Mouse (Mus musculus) midbrain, embryonic 14.5 days (tissue): ENCODE measurements around the gene Fbxo48. TPM values are rescaled to one million over a fixed set of nuclear protein-coding genes. Genes with fewer than 3 reads are reported as not detected.

Experiments used
- ATAC-seq: fragments of 200-750 bp; cut with Nextera tagmentation; 2 replicates; pipeline ENCODE4 v1.8.0; 2017; ENCODE audit warnings: moderate number of reproducible peaks, moderate library complexity; ENCODE audit not compliant: low FRiP score, low TSS enrichment
- DNase-seq: peaks from one replicate; pipeline ENCODE4 v3.0.0-alpha.2; 2015
- H3K27ac ChIP-seq: fragments of 300-500 bp; sonication (generic); replicated peaks from 2 replicates; pipeline ENCODE4 v1.5.1; 2014; ENCODE audit warnings: mild to moderate bottlenecking, low read depth, low read length, moderate library complexity
- H3K27me3 ChIP-seq: fragments of 300-500 bp; sonication (generic); 2 replicates; pipeline ENCODE4 v1.6.1; 2014; ENCODE audit warnings: low read length, control low read depth, mixed read lengths; ENCODE audit not compliant: control insufficient read depth, insufficient read depth
- H3K36me3 ChIP-seq: fragments of 300-500 bp; sonication (generic); 2 replicates; pipeline ENCODE4 v1.6.1; 2014; ENCODE audit warnings: low read length, control low read depth; ENCODE audit not compliant: control insufficient read depth, insufficient read depth
- H3K4me1 ChIP-seq: fragments of 300-500 bp; sonication (generic); 2 replicates; pipeline ENCODE4 v1.6.1; 2014; ENCODE audit warnings: mild to moderate bottlenecking, antibody characterized with exemption, low read length, control low read depth; ENCODE audit not compliant: control insufficient read depth, insufficient read depth
- H3K4me2 ChIP-seq: fragments of 300-500 bp; sonication (generic); 2 replicates; pipeline ENCODE4 v1.6.1; 2014; ENCODE audit warnings: mild to moderate bottlenecking, low read length, moderate library complexity
- H3K4me3 ChIP-seq: fragments of 300-500 bp; sonication (generic); replicated peaks from 2 replicates; pipeline ENCODE4 v1.5.1; 2014; ENCODE audit warnings: low read depth, low read length
- H3K9ac ChIP-seq: fragments of 300-500 bp; sonication (generic); replicated peaks from 2 replicates; pipeline ENCODE4 v1.6.1; 2014; ENCODE audit warnings: mild to moderate bottlenecking, low read length, moderate library complexity
- H3K9me3 ChIP-seq: fragments of 300-500 bp; sonication (generic); 2 replicates; pipeline ENCODE4 v1.6.1; 2016; ENCODE audit warnings: low read length, control low read depth, mixed read lengths; ENCODE audit not compliant: control insufficient read depth
- WGBS: fragments of 180-500 bp; shearing (Covaris S2); extraction: QIAGEN DNeasy Blood & Tissue Kit; methylation state at CpG from one replicate; pipeline ENCODE4 v1.1.7; 2014; 5-methylcytosine and 5-hydroxymethylcytosine counted together
- polyA plus RNA-seq: library from polyadenylated mRNA; unstranded; fragments of >200 nt; fragmentation: Nextera tagmentation; extraction: Ambion mirVana; gene quantifications from 2 replicates; pipeline ENCODE4 v1.2.1, GENCODE M21; 2014

Gene Fbxo48
- polyA plus RNA-seq, 1 experiment from 2014 or later, result 0.75 TPM

DNA sequence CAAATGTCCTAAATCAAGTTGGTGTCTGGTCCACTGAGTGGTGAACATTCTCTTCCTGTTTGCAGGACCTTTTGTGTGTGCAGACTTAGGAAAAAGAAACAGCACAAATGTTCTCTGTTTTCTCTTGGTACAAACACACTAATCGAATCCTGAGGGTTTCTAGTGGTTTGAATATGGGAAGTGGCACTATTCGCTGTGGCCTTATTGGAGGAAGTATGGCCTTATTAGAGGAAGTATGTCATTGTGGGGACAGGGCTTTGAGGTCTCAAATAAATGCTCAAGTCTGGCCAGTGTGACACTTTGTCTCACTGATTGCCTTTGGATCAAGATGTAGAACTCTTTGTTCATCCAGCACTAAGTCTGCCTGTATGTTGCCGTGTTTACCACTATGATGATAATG, 19.0 kb upstream of the Fbxo48 start:
- H3K27ac ChIP-seq, result no peak overlapping the region
- H3K4me3 ChIP-seq, result no peak overlapping the region
- no peaks in the 10 kb centered on the region for H3K9me3 ChIP-seq
- H3K4me2 ChIP-seq, result no peak overlapping the region
- ATAC-seq (no peak), DNase-seq (no peak)
- H3K4me1 ChIP-seq, result no peaks in the 10 kb centered on the region
- H3K36me3 ChIP-seq, result no peaks in the 10 kb centered on the region
- whole genome bisulfite sequencing, result 92% methylated on average over 3 of the region's 3 CpGs
- H3K9ac ChIP-seq, result no peak overlapping the region
- H3K27me3 ChIP-seq, result no peaks in the 10 kb centered on the region

DNA sequence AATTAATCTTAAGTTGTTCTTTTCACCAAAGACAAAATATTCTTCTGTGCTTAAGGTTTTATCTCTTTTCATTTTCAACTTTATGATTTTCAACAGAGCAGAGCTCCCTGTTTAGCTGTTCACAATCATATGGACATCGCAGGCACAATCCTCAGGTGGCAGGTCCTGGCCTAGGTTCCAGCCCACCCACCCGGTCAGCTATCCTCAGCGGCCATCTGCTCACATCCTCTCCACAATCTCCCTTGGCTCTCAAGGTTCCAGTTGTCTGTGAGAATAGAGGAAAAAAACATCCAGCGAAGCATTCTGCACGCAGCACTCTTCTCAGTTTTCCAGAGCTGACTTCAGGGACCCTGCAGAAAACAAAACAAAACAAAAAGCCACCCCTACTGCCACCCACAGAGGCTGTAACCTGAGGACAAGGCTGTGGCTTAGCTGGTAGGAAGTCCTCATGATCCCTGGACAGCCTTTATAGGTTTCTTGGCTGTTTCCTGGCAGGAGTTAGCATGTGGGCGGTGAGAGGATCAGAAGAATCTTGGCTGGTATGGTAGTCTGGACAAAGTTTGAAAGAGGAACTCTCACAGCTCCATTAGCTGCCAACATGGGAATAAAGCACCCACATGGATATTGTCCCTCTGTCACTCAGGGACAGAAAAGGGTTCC, 15.5 kb upstream of the Fbxo48 start:
- H3K27me3 ChIP-seq, result no peaks in the 10 kb centered on the region
- H3K4me3 ChIP-seq, result no peak overlapping the region
- H3K36me3 ChIP-seq, result no peaks in the 10 kb centered on the region
- no peaks in the 10 kb centered on the region for H3K9me3 ChIP-seq
- H3K27ac ChIP-seq, result no peak overlapping the region
- no peak for DNase-seq
- ATAC-seq, result no peak
- no peak overlapping the region for H3K9ac ChIP-seq
- no peaks in the 10 kb centered on the region for H3K4me1 ChIP-seq
- WGBS, result 83% methylated on average over 6 of the region's 6 CpGs
- H3K4me2 ChIP-seq, result no peak overlapping the region

DNA sequence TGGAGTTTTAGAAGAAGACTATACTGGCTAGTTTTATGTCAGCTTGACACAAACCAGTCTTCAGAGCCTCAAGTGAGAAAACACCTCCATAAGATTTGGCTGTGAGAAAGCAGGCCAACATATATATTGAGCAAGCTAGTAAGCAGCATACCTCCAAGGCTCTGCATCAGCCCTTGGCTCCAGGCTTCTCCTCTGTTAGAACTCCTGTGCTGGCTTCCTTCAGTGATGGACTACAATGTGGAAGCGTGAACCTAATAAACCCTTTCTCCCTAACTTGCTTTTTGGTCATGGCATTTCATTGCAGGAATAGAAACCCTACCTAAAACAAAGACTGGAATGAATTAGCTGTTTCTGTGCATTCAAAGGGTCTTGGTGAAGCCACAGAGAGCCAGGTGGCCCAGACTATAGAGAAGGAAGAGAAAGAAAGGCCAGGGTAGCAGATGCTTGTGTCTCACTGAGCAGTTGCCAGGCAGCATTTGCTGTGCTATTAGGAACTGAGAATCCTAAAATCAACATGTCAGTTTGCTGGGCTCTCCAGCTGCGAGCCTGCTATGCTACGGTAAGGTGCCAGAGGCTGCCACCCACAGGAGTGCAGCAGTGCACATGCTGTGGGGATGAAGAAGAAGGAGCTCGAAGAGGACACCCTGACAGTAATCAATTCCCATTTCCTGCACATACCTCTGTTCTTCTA, 9.9 kb upstream of the Fbxo48 start:
- no peaks in the 10 kb centered on the region for H3K9me3 ChIP-seq
- 23% methylated on average over 4 of the region's 4 CpGs for WGBS
- peak overlapping the region; percentile 49; the same call in 1 of the 2 replicates for H3K27ac ChIP-seq
- no peak overlapping the region for H3K4me2 ChIP-seq
- H3K9ac ChIP-seq, result no peak overlapping the region
- DNase-seq (peak; percentile 49), ATAC-seq (peak; percentile 62)
- H3K4me3 ChIP-seq, result no peak overlapping the region
- no peaks in the 10 kb centered on the region for H3K27me3 ChIP-seq
- H3K36me3 ChIP-seq, result no peaks in the 10 kb centered on the region
- H3K4me1 ChIP-seq, result no peaks in the 10 kb centered on the region

DNA sequence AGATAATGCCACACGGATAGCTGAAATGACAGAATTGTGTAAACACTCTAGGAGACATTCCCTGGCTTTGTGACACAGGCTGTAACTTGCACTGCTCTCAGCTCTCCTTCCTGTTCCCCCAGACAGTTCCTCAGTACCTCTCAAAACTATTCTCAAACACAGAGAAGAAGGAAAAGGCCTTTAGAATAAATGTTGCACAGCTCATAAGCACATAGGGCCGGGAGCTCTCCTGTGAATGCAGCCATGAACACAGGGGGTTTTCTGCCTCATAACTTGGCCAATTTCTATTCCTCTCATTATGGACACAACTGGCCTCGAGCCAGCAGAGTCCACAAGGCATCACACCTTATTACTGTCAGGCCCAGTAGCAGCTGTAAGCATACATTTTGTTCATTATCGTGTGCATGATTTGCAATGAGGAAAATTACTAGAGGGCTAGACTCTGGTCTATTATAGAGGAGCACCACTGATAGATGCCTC, 9.2 kb upstream of the Fbxo48 start:
- DNase-seq (peak; percentile 69), ATAC-seq (no peak)
- H3K4me1 ChIP-seq, result no peaks in the 10 kb centered on the region
- no peak overlapping the region for H3K4me3 ChIP-seq
- H3K9ac ChIP-seq, result no peak overlapping the region
- H3K27me3 ChIP-seq, result no peaks in the 10 kb centered on the region
- no peaks in the 10 kb centered on the region for H3K9me3 ChIP-seq
- H3K4me2 ChIP-seq, result no peak overlapping the region
- WGBS, result 59% methylated on average over 4 of the region's 4 CpGs
- H3K36me3 ChIP-seq, result no peaks in the 10 kb centered on the region
- peak overlapping the region; percentile 49; the same call in 1 of the 2 replicates for H3K27ac ChIP-seq

DNA sequence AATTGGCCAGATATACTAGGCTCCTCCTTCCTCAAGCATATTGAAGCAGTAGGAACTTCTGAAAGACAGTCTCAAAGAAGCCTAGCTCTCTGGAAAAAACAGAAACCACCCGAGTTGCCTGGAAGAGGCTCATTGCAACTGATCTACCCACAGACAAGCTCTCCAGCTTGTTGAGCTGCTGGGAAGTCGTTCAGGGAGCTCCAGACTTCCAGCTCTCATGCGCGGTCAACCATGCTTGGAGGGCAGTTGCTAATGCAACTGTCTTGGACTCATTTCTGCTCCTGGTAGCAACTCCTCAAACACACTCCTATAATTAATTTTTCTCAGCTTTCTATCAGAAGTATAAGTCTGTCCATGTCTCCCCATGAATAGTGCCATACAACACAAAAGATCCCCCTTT, 8.2 kb upstream of the Fbxo48 start:
- Histone ChIP-seq H3K4me2 (no peak overlapping the region), H3K9ac (no peak overlapping the region), H3K9me3 (no peaks in the 10 kb centered on the region), H3K4me3 (no peak overlapping the region), H3K27ac (no peak overlapping the region), H3K36me3 (no peaks in the 10 kb centered on the region), H3K27me3 (no peaks in the 10 kb centered on the region), H3K4me1 (no peaks in the 10 kb centered on the region)
- 88% methylated on average over 4 of the region's 4 CpGs for WGBS
- DNase-seq (no peak), ATAC-seq (no peak)

DNA sequence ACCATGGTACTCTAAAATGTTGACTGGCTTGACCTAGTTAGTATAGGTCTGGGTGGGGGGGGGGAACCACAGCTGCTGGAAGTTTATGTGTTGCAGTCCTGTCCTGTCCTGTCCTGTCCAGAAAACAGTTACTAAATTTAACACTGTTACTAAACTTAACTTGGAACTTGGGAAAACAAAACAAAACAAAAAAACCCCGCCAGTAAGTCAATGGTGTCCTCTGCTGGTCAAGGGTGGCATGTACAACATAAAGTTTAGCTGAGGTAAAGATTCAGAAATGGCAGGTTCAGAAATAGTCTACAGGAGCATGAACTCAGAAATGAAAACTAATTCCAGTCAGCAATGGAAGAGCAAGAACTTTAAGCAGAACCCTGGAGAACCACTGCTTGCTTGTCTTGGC, 2.4 kb upstream of the Fbxo48 start:
- Histone ChIP-seq H3K36me3 (no peaks in the 10 kb centered on the region), H3K4me2 (no peak overlapping the region), H3K27ac (no peak overlapping the region), H3K27me3 (no peaks in the 10 kb centered on the region), H3K9ac (no peak overlapping the region), H3K4me3 (no peak overlapping the region), H3K9me3 (no peaks in the 10 kb centered on the region), H3K4me1 (peaks cover 9% of the 10 kb centered on the region)
- 35% methylated on average over 1 of the region's 1 CpGs for WGBS
- ATAC-seq (no peak), DNase-seq (peak; percentile 68)

DNA sequence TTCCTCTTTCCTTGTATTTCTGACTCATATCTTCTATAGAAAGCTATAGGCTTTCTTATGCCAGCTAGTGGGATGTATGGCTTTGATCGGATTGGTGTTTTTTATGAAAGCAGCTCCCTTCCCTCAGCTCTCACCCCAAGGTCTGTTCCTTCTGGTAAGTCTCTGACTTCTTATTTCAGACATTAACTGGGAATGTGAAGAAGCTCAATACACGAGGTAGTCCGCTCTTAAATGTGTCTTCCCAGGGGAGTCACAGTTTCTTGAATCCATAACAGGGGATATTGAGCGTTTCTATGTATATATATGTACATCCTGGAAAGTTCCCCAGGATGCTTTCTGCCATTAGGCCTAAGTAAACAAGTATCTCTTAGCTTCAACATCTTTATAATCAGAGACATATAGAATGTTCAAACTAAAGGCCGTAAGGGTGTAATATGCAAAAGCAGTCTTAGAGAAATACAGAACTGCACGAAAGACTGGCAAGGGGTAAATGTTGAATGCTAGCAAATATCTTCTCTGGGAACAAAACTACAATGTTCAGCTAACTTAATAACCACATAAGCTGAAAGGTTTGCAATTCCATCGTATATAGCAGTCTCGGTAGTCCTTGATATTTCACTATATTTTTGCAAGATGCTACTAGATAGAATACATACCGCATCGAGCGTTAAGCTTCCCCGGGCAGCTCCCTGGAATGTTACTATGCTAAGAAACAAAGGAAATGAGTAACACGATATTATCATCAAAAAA, 774 bp upstream of the Fbxo48 start:
- ATAC-seq (no peak), DNase-seq (no peak)
- Histone ChIP-seq H3K27ac (no peak overlapping the region), H3K4me2 (peak overlapping the region; percentile 69), H3K4me1 (peaks cover 9% of the 10 kb centered on the region), H3K9me3 (no peaks in the 10 kb centered on the region), H3K9ac (no peak overlapping the region), H3K4me3 (peak overlapping the region; percentile 70), H3K27me3 (no peaks in the 10 kb centered on the region), H3K36me3 (no peaks in the 10 kb centered on the region)
- WGBS, result 55% methylated on average over 13 of the region's 13 CpGs

DNA sequence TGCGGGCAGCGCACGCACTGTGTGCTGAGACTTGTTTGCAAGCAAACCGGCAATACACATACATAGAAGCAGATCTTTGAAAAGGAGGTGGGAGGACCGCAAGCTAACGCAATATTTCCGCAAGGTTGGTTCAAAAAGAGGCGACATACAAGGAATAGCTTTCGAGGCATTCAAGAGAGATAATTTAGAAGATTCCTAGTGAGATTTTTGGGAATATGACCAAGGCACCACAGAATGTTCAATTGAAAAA, 511 bp downstream of the Fbxo48 start:
- Histone ChIP-seq H3K9me3 (no peaks in the 10 kb centered on the region), H3K4me3 (peak overlapping the region; percentile 70), H3K4me2 (peak overlapping the region; percentile 69), H3K9ac (peak overlapping the region; percentile 59), H3K36me3 (no peaks in the 10 kb centered on the region), H3K4me1 (peaks cover 9% of the 10 kb centered on the region), H3K27me3 (no peaks in the 10 kb centered on the region), H3K27ac (no peak overlapping the region)
- WGBS, result 9% methylated on average over 9 of the region's 9 CpGs
- no peak for DNase-seq
- no peak for ATAC-seq
